Comparison of ENCODE assay signal across 8 mouse cellular contexts in genomic region chr7:107664063-107665056, GRCm38 (mm10). TPM values are rescaled to one million over a fixed set of nuclear protein-coding genes. Genes with fewer than 3 reads are reported as not detected.
DNase-seq lines count a peak whose midpoint lies in the region; ATAC-seq lines count a peak whose summit lies in the region.

No protein-coding gene starts in this region.

- H3K9ac ChIP-seq in hindbrain, embryonic 11.5 days (ENCODE audit: low read depth, low read length): no peak overlapping the region
- H3K9ac ChIP-seq in limb, embryonic 11.5 days (ENCODE audit: low read length): peak overlapping the region; percentile 43
- no peak overlapping the region for H3K9ac ChIP-seq in midbrain, embryonic 14.5 days (replicated peaks; ENCODE audit: low read length)

- H3K27me3 ChIP-seq in hindbrain, embryonic 11.5 days (ENCODE audit: control insufficient read depth, insufficient read depth, low read length): no peaks in the 10 kb centered on the region
- no peaks in the 10 kb centered on the region for H3K27me3 ChIP-seq in limb, embryonic 11.5 days (ENCODE audit: control insufficient read depth, insufficient read depth, low read length)
- no peaks in the 10 kb centered on the region for H3K27me3 ChIP-seq in midbrain, embryonic 14.5 days (ENCODE audit: control insufficient read depth, insufficient read depth, low read length)

- H3K4me1 ChIP-seq in hindbrain, embryonic 11.5 days (replicated peaks; ENCODE audit: control insufficient read depth, insufficient read depth, low read length): peaks cover 6% of the 10 kb centered on the region; the same call in 1 of the 2 replicates
- peaks cover 39% of the 10 kb centered on the region for H3K4me1 ChIP-seq in limb, embryonic 11.5 days (ENCODE audit: control insufficient read depth, insufficient read depth, low read length)
- H3K4me1 ChIP-seq in midbrain, embryonic 14.5 days (ENCODE audit: control insufficient read depth, insufficient read depth, low read length): peaks cover 25% of the 10 kb centered on the region

- no peak overlapping the region for H3K4me3 ChIP-seq in hindbrain, embryonic 11.5 days (ENCODE audit: low read depth, low read length)
- H3K4me3 ChIP-seq in limb, embryonic 11.5 days (ENCODE audit: low read depth, low read length): no peak overlapping the region
- H3K4me3 ChIP-seq in midbrain, embryonic 14.5 days (replicated peaks; ENCODE audit: low read depth, low read length): no peak overlapping the region

- DNase-seq in thymus, postnatal 0 days (ENCODE audit: low spot score): peak; percentile 43
- DNase-seq in thymus, postnatal 25 days: no peak
- DNase-seq in forelimb bud, embryonic 11.5 days (ENCODE audit: low read depth, low spot score): peak; percentile 34
- peak; percentile 12 for DNase-seq in hindbrain, embryonic 11.5 days (ENCODE audit: low spot score)
- DNase-seq in limb, embryonic 11.5 days (ENCODE audit: low spot score): peak; percentile 47
- peak; percentile 23 for DNase-seq in midbrain, embryonic 14.5 days
- no peak for DNase-seq in frontal cortex, postnatal 36 days (ENCODE audit: low spot score in 2 of 2)
- DNase-seq in thymus, postnatal 36 days: no peak

- ATAC-seq in hindbrain, embryonic 11.5 days (ENCODE audit: low FRiP score): peak; percentile 2; the same call in 1 of the 2 replicates
- ATAC-seq in limb, embryonic 11.5 days (ENCODE audit: insufficient number of reproducible peaks, low FRiP score, low TSS enrichment, low read depth): peak; percentile 31
- ATAC-seq in midbrain, embryonic 14.5 days (ENCODE audit: low FRiP score, low TSS enrichment): peak; percentile 40; the same call in 1 of the 2 replicates

- no peak overlapping the region; the same call in 1 of the 2 replicates for H3K4me2 ChIP-seq in hindbrain, embryonic 11.5 days (replicated peaks; ENCODE audit: low read depth, low read length)
- peak overlapping the region; percentile 55; the same call in 1 of the 2 replicates for H3K4me2 ChIP-seq in limb, embryonic 11.5 days (ENCODE audit: low read depth, severe bottlenecking)
- no peak overlapping the region for H3K4me2 ChIP-seq in midbrain, embryonic 14.5 days (ENCODE audit: low read length)

- H3K27ac ChIP-seq in hindbrain, embryonic 11.5 days (ENCODE audit: low read depth, low read length): 0 out of 2 replicates have a peak overlapping the region, but pooled peaks have one; percentile 7
- peak overlapping the region; percentile 98 for H3K27ac ChIP-seq in limb, embryonic 11.5 days (replicated peaks; ENCODE audit: low read depth, low read length)
- H3K27ac ChIP-seq in midbrain, embryonic 14.5 days (replicated peaks; ENCODE audit: low read depth, low read length): 0 out of 2 replicates have a peak overlapping the region, but pooled peaks have one; percentile 26

- H3K9me3 ChIP-seq in hindbrain, embryonic 11.5 days (ENCODE audit: control insufficient read depth, low read length): no peaks in the 10 kb centered on the region
- no peaks in the 10 kb centered on the region for H3K9me3 ChIP-seq in limb, embryonic 11.5 days (ENCODE audit: control insufficient read depth, low read length)
- no peaks in the 10 kb centered on the region for H3K9me3 ChIP-seq in midbrain, embryonic 14.5 days (ENCODE audit: control insufficient read depth, low read length)

- no peaks in the 10 kb centered on the region for H3K36me3 ChIP-seq in hindbrain, embryonic 11.5 days (ENCODE audit: control insufficient read depth, insufficient read depth, low read length)
- H3K36me3 ChIP-seq in limb, embryonic 11.5 days (ENCODE audit: control insufficient read depth, insufficient read depth, low read length): no peaks in the 10 kb centered on the region
- H3K36me3 ChIP-seq in midbrain, embryonic 14.5 days (ENCODE audit: control insufficient read depth, insufficient read depth, low read length): no peaks in the 10 kb centered on the region

- WGBS in hindbrain, embryonic 11.5 days: 38% methylated on average over 8 of the region's 8 CpGs
- WGBS in limb, embryonic 11.5 days: 19% methylated on average over 8 of the region's 8 CpGs
- 36% methylated on average over 8 of the region's 8 CpGs for WGBS in midbrain, embryonic 14.5 days

RNA-seq across cellular contexts. Expression of gene 5330417H12Rik, which starts 39.4 kb away (rescaled TPM):
- polyA plus RNA-seq in thymus, postnatal 0 days (2015; fragmentation: Nextera tagmentation; extraction: Ambion mirVana): not detected in 2 replicates
- not detected in 2 replicates for polyA plus RNA-seq in hindbrain, embryonic 11.5 days (2014; fragmentation: Nextera tagmentation; extraction: Ambion mirVana)
- not detected in 2 replicates for polyA plus RNA-seq in limb, embryonic 11.5 days (2014; fragmentation: Nextera tagmentation; extraction: Ambion mirVana)
- not detected in 2 replicates for polyA plus RNA-seq in midbrain, embryonic 14.5 days (2014; fragmentation: Nextera tagmentation; extraction: Ambion mirVana)

Comparison
In these comparisons a context has a peak if more than half of its experiments do, and no peak if none do; other contexts are left out.
1. DNase-seq: peak in thymus, postnatal 0 days (single experiment), forelimb bud, embryonic 11.5 days (single experiment), hindbrain, embryonic 11.5 days (single experiment), limb, embryonic 11.5 days (single experiment) and midbrain, embryonic 14.5 days (single experiment); none in thymus, postnatal 25 days (single experiment), frontal cortex, postnatal 36 days (0 of 2) and thymus, postnatal 36 days (0 of 2).
2. H3K27ac ChIP-seq: peak in every context shown above with its lines; median percentile 98 in limb, embryonic 11.5 days; 26 in midbrain, embryonic 14.5 days; 7 in hindbrain, embryonic 11.5 days.
3. Peak in every context shown above with its lines, with median percentiles within 50 percentile points of each other: ATAC-seq.